Mouse (Mus musculus) thymus, adult 2 months (tissue): ENCODE results near the gene Gm42715.

Experiments used
- CTCF ChIP-seq: fragments of 200-500 bp; IDR thresholded peaks from 2 replicates; pipeline ENCODE4 v1.5.1; 2012; ENCODE audit warnings: mild to moderate bottlenecking, control low read depth, low read length, moderate library complexity, borderline replicate concordance; ENCODE audit not compliant: control insufficient read depth, poor library complexity, insufficient read depth; ENCODE audit errors: extremely low read depth
- POLR2A ChIP-seq: fragments of 200-500 bp; IDR thresholded peaks from 2 replicates; pipeline ENCODE4 v1.6.1; 2012; ENCODE audit warnings: mild to moderate bottlenecking, low read length, control low read depth, moderate library complexity; ENCODE audit not compliant: control insufficient read depth, poor library complexity, insufficient read depth; ENCODE audit errors: extremely low read depth

DNA sequence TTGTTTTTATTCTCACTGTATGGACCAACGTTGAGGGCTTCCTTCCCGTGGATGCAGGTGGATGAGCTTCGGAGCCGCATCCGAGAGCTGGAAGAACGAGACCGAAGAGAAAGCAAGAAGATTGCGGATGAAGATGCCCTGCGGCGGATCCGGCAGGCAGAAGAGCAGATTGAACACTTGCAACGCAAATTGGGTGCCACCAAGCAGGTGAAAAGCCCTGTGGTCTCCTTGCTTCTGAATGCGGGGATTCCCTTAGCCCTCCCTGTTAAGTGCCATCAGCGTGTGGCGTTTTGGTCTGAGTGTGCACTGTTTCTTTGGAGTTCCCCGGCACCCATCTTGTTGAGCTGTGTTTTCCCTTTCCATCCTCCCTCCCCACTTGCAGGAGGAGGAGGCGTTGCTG, 77.4 kb downstream of the Gm42715 start:
- no peak for TF ChIP-seq POLR2A
- TF ChIP-seq CTCF = no peak
